Mouse (Mus musculus) NIH3T3 (cell line): ENCODE measurements around the gene Umodl1.
A peak's percentile ranks its signal among the peaks of the same experiment; 100 is the strongest.

Source experiments
- DNase-seq: peaks from one replicate; pipeline ENCODE4 v3.0.0-alpha.2; 2012; ENCODE audit warnings: low read depth

Gene Umodl1

GRCm38 (mm10) chr17:30996296-30996695 lies 41.9 kb downstream of the Umodl1 start:
- DNase-seq = no peak

GRCm38 (mm10) chr17:31000897-31001296 lies 46.5 kb downstream of the Umodl1 start:
- no peak for DNase-seq

- no peak for DNase-seq
These were observed 48.2 kb downstream of the Umodl1 start for GRCm38 (mm10) chr17:31002613-31003012.

- no peak for DNase-seq
These were observed 50.8 kb downstream of the Umodl1 start for GRCm38 (mm10) chr17:31005284-31005683.

GRCm38 (mm10) chr17:31007357-31007756 lies 52.9 kb downstream of the Umodl1 start:
- no peak for DNase-seq

GRCm38 (mm10) chr17:31008416-31008815 lies 54.0 kb downstream of the Umodl1 start:
- no peak for DNase-seq

GRCm38 (mm10) chr17:31011551-31012394 lies 57.3 kb downstream of the Umodl1 start:
- peak; percentile 70 for DNase-seq

- DNase-seq = peak; percentile 53
These were observed 63.8 kb downstream of the Umodl1 start for GRCm38 (mm10) chr17:31018267-31018666.

GRCm38 (mm10) chr17:31019505-31019904 lies 65.1 kb downstream of the Umodl1 start:
- DNase-seq = peak; percentile 35

- no peak for DNase-seq
These were observed 65.6 kb downstream of the Umodl1 start for GRCm38 (mm10) chr17:31020078-31020477.

GRCm38 (mm10) chr17:31021276-31021675 lies 66.8 kb downstream of the Umodl1 start:
- no peak for DNase-seq

- DNase-seq = no peak
These were observed 69.8 kb downstream of the Umodl1 start for GRCm38 (mm10) chr17:31024125-31024781.

GRCm38 (mm10) chr17:31024782-31025125 lies 70.3 kb downstream of the Umodl1 start:
- DNase-seq = no peak

GRCm38 (mm10) chr17:31026986-31027385 lies 72.5 kb downstream of the Umodl1 start:
- no peak for DNase-seq

GRCm38 (mm10) chr17:31027723-31028122 lies 73.3 kb downstream of the Umodl1 start:
- no peak for DNase-seq

- DNase-seq = no peak
These were observed 74.5 kb downstream of the Umodl1 start for GRCm38 (mm10) chr17:31028821-31029370.

- DNase-seq = no peak
These were observed 75.0 kb downstream of the Umodl1 start for GRCm38 (mm10) chr17:31029407-31029806.

- DNase-seq = no peak
These were observed 77.9 kb downstream of the Umodl1 start for GRCm38 (mm10) chr17:31032341-31032740.

GRCm38 (mm10) chr17:31033251-31033650 lies 78.8 kb downstream of the Umodl1 start:
- no peak for DNase-seq

- no peak for DNase-seq
These were observed 79.7 kb downstream of the Umodl1 start for GRCm38 (mm10) chr17:31034165-31034564.

- no peak for DNase-seq
These were observed 80.4 kb downstream of the Umodl1 start for GRCm38 (mm10) chr17:31034674-31035356.

GRCm38 (mm10) chr17:31036168-31036876 lies 81.9 kb downstream of the Umodl1 start:
- no peak for DNase-seq
